Mouse (Mus musculus) spleen, embryonic (tissue): ENCODE measurements around the gene Smox.

Experiments used
- CTCF ChIA-PET: fragments of 350-600 bp; sonication (Branson Sonifier 250); formaldehyde crosslinking; loops from one replicate; lab custom pipeline; 2022; lab: Charles Lee

The Smox gene

GRCm38 (mm10) chr2:131550906-131551305 is 59.6 kb downstream of the Smox start:
- CTCF ChIA-PET, result interaction anchor here (0.6 kb wide), 1 partner anchor 301 kb away, joined by 5 read pairs; no protein-coding TSS in a partner anchor

DNA sequence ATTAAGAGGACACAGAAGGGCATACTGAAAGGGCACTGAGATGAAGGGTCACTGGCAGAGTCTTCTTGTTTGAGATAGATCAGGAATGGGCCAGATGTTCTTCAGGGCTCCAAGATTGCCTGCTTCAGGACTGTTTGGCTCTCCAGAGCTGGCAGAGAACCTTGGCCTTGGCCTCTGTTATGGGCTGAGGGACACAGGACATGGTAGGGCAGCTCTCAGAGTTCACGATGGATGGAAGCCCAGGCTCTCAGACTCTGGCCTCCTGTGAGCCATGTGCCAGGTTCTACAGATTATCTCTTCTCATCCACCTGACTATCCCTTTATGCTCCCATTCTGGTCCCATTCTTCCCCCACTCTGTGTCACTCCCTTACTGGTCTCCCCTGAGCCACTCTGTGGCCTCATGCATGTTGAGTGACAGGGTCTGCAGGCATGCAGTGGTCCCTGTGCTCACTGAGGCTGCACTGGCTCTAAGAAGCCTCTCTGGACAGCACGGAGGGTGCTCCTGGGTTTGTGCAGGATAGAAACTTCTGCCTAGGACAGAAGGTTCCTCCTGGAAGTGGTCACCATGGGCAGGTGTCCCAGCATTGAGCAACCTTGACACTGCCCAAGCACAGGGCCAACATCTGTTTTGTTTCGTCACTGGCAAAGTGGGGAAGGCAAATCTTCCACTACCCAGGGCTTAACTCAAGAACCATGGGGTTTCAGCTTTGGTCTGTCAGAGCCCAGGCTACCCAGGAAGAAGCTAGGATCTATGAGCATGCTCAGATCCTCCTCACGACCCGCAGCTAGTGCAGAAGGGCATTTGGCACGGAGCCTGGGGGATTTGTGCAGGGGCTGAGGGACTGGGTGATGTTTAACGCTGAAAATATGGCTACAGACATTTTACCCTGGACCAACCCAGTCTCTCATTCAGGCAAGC is 60.7 kb downstream of the Smox start:
- CTCF ChIA-PET, result no interaction called here

DNA sequence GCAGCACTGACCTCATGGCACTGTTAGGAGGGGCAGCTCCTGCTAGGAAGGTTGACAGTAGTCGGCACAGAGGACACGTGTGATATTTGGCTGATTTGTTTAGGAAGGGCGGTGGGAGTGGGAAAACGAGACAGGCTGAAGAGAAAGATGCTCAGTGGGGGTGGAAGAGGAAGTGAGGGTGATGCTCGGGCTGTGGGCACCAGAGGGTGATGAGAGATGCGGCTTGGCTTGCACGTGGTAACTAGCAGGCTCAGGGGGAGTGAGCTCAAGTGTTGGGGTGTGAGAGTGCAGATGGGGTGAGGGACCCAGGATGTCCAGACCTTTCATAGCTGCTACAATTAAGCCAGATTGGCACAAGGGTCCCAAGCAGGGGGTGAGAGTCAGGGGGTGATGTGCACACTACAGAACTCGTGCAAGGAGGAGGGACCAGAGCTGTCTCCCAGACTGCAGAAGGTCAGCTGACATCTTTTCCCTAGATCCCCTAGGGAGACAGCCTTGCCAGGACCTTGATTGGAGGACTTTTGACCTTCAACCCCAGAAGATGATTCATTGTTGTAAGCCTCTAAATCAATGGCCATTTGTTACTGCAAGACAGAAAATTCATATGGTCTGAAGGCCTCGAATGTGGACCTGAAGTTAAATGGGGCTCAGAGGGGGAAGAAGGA is 61.6 kb downstream of the Smox start:
- CTCF ChIA-PET, result no interaction called here

- CTCF ChIA-PET, result no interaction called here
Observed at GRCm38 (mm10) chr2:131557896-131558295, 66.6 kb downstream of the Smox start.

DNA sequence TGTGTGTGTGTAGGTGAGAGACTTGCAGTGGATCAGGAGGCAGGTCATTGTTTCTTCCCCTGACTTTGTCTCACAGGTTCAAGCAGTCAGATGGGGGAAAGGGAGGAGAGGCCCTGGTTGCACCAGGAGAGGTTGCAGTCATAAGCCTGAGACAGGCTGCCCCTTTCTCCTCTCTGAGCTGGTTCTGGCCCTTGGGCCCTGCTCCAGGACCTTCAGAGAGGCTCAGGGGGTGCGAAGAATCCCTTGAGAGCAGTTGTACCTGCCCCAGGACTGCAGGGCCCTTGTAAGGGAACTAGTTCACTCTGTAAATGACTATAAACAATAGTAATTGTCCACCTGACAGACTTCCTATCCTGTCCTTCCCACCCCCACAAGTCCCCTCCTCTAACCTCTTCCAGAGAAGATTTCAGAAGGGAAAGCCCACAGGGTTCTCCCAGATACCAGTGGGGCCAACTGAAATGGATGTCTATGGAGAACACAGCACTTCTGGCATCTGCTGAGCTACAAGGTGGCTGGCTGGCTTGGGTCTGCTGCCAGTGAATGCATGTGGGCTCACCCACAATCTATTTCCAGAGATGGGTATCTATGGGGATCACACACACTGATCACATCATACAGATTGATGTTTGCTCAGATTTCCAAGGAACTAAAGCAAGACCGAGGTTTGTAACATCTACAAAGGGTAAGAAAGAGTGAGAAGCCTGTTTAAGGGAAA is 69.1 kb downstream of the Smox start:
- CTCF ChIA-PET, result no interaction called here

- CTCF ChIA-PET, result no interaction called here
Observed at GRCm38 (mm10) chr2:131561344-131561870, 70.1 kb downstream of the Smox start.

- CTCF ChIA-PET, result no interaction called here
Observed at GRCm38 (mm10) chr2:131561891-131562585, 70.7 kb downstream of the Smox start, which contains the start of gene Adra1d. TSS of gene Adra1d (minus strand) at chr2:131562283.

- CTCF ChIA-PET, result no interaction called here
Observed at GRCm38 (mm10) chr2:131562586-131563122, 71.4 kb downstream of the Smox start.
